Mouse (Mus musculus): ENCODE data around the gene Ndufc2. TPM values are rescaled to one million over a fixed set of nuclear protein-coding genes. Genes with fewer than 3 reads are reported as not detected.

Ndufc2 gene
- polyA plus RNA-seq (2015; fragmentation: Illumina TruSeq; extraction: RNeasy Lipid Tissue Mini Kit (QIAGEN cat#74804); ENCODE audit: insufficient read depth, low read depth, low replicate concordance): 30.8 TPM

GRCm38 (mm10) chr7:97399960-97400715, at the start of gene Ndufc2:
Ndufc2 (plus strand) TSS chr7:97400003.

GRCm38 (mm10) chr7:97416906-97417777, 17.3 kb downstream of the Ndufc2 start, which contains the start of gene Thrsp:
Thrsp (minus strand) TSS chr7:97417730.

GRCm38 (mm10) chr7:97451023-97451422, 51.2 kb downstream of the Ndufc2 start, which contains the start of gene Kctd14:
Kctd14 (plus strand) TSS chr7:97451323.

Other genes with a start within 250 kb of the Ndufc2 start
- 4.9 TPM for gene Usp35, start 68.0 kb upstream of the Ndufc2 start, polyA plus RNA-seq (2015; fragmentation: Illumina TruSeq; extraction: RNeasy Lipid Tissue Mini Kit (QIAGEN cat#74804); ENCODE audit: insufficient read depth, low read depth, low replicate concordance)
- 2.0 TPM for gene Kctd21, start 67.7 kb upstream of the Ndufc2 start, polyA plus RNA-seq (2015; fragmentation: Illumina TruSeq; extraction: RNeasy Lipid Tissue Mini Kit (QIAGEN cat#74804); ENCODE audit: insufficient read depth, low read depth, low replicate concordance)
- 7.9 TPM for gene Alg8, start 28.4 kb upstream of the Ndufc2 start, polyA plus RNA-seq (2015; fragmentation: Illumina TruSeq; extraction: RNeasy Lipid Tissue Mini Kit (QIAGEN cat#74804); ENCODE audit: insufficient read depth, low read depth, low replicate concordance)
- gene Thrsp, start 17.7 kb downstream of the Ndufc2 start, polyA plus RNA-seq (2015; fragmentation: Illumina TruSeq; extraction: RNeasy Lipid Tissue Mini Kit (QIAGEN cat#74804); ENCODE audit: insufficient read depth, low read depth, low replicate concordance): 25.4 TPM
- gene Kctd14, start 51.3 kb downstream of the Ndufc2 start, polyA plus RNA-seq (2015; fragmentation: Illumina TruSeq; extraction: RNeasy Lipid Tissue Mini Kit (QIAGEN cat#74804); ENCODE audit: insufficient read depth, low read depth, low replicate concordance): 6.1 TPM
- gene Ints4, start 81.0 kb downstream of the Ndufc2 start, polyA plus RNA-seq (2015; fragmentation: Illumina TruSeq; extraction: RNeasy Lipid Tissue Mini Kit (QIAGEN cat#74804); ENCODE audit: insufficient read depth, low read depth, low replicate concordance): 9.8 TPM
- 15.0 TPM for gene Aamdc, start 179.5 kb downstream of the Ndufc2 start, polyA plus RNA-seq (2015; fragmentation: Illumina TruSeq; extraction: RNeasy Lipid Tissue Mini Kit (QIAGEN cat#74804); ENCODE audit: insufficient read depth, low read depth, low replicate concordance)
- gene Rsf1, start 179.9 kb downstream of the Ndufc2 start, polyA plus RNA-seq (2015; fragmentation: Illumina TruSeq; extraction: RNeasy Lipid Tissue Mini Kit (QIAGEN cat#74804); ENCODE audit: insufficient read depth, low read depth, low replicate concordance): 3.0 TPM

Measured in pancreas, adult 10 weeks (tissue).